Mouse (Mus musculus) cerebellum, adult 2 months (tissue): ENCODE results near the gene Dcdc2c.

Experiments used
- CTCF ChIP-seq: fragments of 200-500 bp; IDR thresholded peaks from 2 replicates; pipeline ENCODE4 v1.5.1; 2011; ENCODE audit warnings: low read depth, mild to moderate bottlenecking, control low read depth, low read length, moderate library complexity, borderline replicate concordance; ENCODE audit not compliant: insufficient read depth
- POLR2A ChIP-seq: fragments of 200-500 bp; IDR thresholded peaks from 2 replicates; pipeline ENCODE4 v1.6.1; 2011; ENCODE audit warnings: low read length, control low read depth, borderline replicate concordance; ENCODE audit not compliant: insufficient read depth

- TF ChIP-seq CTCF (no peak), POLR2A (no peak)
These were observed 38.2 kb upstream of the Dcdc2c start for GRCm38 (mm10) chr12:28590428-28590827.
